Mouse (Mus musculus) olfactory bulb, adult 2 months (tissue): Measurements from ENCODE around the gene Glis2. TPM values are rescaled to one million over a fixed set of nuclear protein-coding genes. Genes with fewer than 3 reads are reported as not detected.

Experiments
- H3K27ac ChIP-seq: fragments of 200-500 bp; 2 replicates; pipeline ENCODE4 v1.5.1; 2012; ENCODE audit warnings: low read depth, low read length; ENCODE audit not compliant: insufficient read depth
- H3K4me1 ChIP-seq: fragments of 200-500 bp; 2 replicates; pipeline ENCODE4 v1.6.1; 2012; ENCODE audit warnings: low read length; ENCODE audit not compliant: control insufficient read depth, insufficient read depth
- H3K4me3 ChIP-seq: fragments of 200-500 bp; 2 replicates; pipeline ENCODE4 v1.5.1; 2012; ENCODE audit warnings: mild to moderate bottlenecking, low read depth, low read length, moderate library complexity; ENCODE audit not compliant: insufficient read depth
- CTCF ChIP-seq: fragments of 200-500 bp; IDR thresholded peaks from 2 replicates; pipeline ENCODE4 v1.5.1; 2012; ENCODE audit warnings: low read depth, mild to moderate bottlenecking, low read length, moderate library complexity; ENCODE audit not compliant: insufficient read depth
- POLR2A ChIP-seq: fragments of 200-500 bp; IDR thresholded peaks from 2 replicates; pipeline ENCODE4 v1.6.1; 2012; ENCODE audit warnings: mild to moderate bottlenecking, low read depth, low read length, moderate library complexity; ENCODE audit not compliant: insufficient read depth
- WGBS: fragments of 180-500 bp; shearing (Covaris S2); methylation state at CpG from one replicate; pipeline ENCODE4 v1.1.7; 2018; 5-methylcytosine and 5-hydroxymethylcytosine counted together
- polyA plus RNA-seq: library from polyadenylated mRNA; stranded (reverse); fragments of >200 nt; gene quantifications from 2 replicates; pipeline ENCODE4 v1.2.4, GENCODE M21; 2012; ENCODE audit warnings: low replicate concordance; ENCODE audit not compliant: missing spikeins, insufficient read depth, insufficient read length

Glis2 gene
- polyA plus RNA-seq, 1 experiment, result not detected

DNA sequence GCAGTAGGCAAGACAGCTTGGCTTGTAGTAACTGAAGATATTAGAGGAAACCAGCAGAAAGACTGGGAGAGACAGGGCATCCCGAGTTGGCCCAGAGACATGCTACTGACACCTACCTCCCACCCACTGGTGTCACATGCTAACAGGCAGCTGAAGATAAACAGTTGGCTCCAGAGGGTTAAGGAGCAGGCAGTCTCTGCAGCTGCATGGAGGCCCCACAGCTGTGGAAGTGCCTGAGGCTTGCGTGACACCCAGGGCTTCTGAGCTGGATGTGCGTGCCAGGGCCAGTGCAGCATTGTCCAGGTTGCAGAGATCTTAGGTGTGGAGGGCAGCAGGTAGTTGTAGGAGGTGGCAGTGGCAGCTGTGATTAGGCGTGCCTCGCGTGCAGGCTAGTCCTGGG, 32.6 kb downstream of the Glis2 start:
- TF ChIP-seq CTCF, result no peak
- Histone ChIP-seq H3K27ac (no peak overlapping the region), H3K4me1 (peaks cover 2% of the 10 kb centered on the region; the same call in 1 of the 2 replicates), H3K4me3 (no peak overlapping the region)
- 85% methylated on average over 6 of the region's 6 CpGs for WGBS

DNA sequence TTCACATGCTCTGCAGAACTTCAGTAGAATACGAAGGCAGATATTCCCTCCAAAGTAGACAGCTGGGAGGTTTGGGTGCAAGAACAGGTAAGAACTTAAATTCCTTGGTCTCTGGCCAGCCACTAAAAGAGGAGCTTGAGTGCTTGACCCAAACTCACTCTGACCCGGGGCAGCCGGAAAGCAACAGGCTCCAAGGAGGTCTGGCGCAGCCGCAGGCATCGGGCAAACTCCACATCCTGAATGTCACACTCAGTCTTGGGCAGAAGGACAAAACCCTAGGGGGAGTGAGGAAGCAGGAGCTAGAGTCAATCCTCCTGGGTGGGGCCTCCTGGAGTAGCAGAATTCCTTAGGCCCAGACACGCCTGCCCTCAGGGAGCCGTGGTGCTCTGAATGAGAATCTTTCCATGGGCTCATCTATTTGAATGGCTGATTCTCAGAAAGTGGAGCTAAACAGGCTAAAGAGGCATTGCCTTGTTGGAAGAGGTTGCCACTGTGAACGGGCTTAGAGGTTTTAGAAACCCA, 34.4 kb downstream of the Glis2 start:
- H3K4me1 ChIP-seq, result no peaks in the 10 kb centered on the region
- WGBS, result 98% methylated on average over 9 of the region's 9 CpGs
- no peak for TF ChIP-seq CTCF
- no peak for TF ChIP-seq POLR2A
- H3K27ac ChIP-seq, result no peak overlapping the region
- no peak overlapping the region for H3K4me3 ChIP-seq

DNA sequence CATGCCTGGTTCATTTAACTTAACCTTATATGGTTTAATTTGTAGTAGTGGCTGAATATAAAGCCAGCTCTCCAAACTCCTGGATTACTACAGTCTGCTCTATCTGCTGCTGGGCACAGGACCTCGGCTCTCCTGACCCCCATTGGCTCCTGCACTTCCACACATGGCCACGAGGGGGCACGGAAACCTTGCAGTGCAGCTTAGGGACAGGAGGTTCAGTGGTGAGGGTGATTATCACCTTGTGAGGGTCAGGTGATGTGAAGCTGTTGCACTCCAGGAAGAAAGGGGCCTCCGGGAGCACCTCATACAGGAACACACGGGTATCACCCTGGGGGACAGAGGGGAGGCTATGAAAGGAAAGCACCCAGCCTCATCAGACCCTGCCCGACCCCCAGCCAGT, 35.4 kb downstream of the Glis2 start:
- WGBS, result 23% methylated on average over 6 of the region's 6 CpGs
- peak; percentile 94 for TF ChIP-seq CTCF
- no peak for TF ChIP-seq POLR2A
- H3K4me3 ChIP-seq, result no peak overlapping the region
- H3K4me1 ChIP-seq, result no peaks in the 10 kb centered on the region
- no peak overlapping the region for H3K27ac ChIP-seq

DNA sequence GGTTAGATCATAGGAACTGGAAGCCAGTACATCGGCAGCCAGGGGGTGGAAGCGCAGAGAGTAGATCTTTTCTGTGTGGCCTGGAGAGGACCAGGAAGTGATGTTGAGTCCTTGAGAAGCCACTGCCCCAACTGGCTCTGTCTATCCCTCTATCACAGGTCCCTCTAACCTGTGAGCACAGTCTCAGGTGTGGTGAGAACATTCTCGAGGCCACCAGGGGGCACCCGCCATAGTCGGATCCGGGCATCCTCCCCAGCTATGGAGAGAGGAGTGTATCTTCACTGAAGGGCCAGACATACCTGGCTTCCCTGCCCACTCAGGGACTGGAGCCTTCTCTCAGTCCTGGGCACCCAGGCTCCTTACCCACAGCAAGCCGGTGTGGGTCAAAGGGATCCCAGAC, 37.5 kb downstream of the Glis2 start:
- Histone ChIP-seq H3K4me1 (no peaks in the 10 kb centered on the region), H3K27ac (no peak overlapping the region), H3K4me3 (no peak overlapping the region)
- WGBS, result 53% methylated on average over 7 of the region's 7 CpGs
- TF ChIP-seq CTCF (no peak), POLR2A (no peak)

DNA sequence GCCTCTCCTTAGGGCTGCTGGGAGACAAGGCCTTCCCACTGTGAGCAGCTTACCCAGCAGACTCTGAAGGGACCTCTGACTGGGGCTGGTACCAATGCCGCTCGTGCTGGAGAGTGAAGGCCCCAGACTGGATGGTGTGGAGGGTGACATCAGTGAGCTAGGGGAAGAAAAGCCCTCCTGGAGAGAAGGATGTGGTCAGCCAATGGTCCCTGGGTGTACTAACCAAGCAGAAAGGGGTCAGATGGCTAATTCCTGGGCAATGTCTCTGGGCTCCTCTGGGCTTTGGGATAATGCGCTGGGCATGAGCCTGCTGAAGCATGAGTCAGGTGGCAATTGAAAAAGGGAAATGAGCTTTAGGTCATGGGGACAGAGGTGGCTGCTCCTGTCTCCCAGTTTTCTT, 39.1 kb downstream of the Glis2 start:
- WGBS, result 95% methylated on average over 3 of the region's 3 CpGs
- H3K27ac ChIP-seq, result no peak overlapping the region
- TF ChIP-seq CTCF (no peak), POLR2A (no peak)
- H3K4me3 ChIP-seq, result no peak overlapping the region
- H3K4me1 ChIP-seq, result no peaks in the 10 kb centered on the region

DNA sequence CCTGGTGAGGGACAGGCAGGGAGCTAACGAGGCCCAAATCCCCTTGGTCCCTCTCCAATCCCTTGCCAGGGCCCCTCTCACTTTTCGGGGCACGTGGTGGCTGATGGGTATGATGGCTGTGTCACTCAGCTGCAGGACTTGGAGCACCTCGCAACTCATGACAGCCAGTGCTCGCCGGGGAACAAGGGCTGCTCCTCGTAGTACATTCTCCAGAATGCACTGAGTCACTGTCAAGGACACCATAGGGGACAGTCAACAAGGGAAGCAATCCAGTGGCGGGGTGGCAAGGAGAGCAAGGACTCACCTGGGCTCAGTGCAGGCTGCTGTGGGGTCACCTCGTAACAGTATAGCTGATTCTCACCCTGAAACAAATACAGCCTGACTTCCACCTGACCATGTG, 40.2 kb downstream of the Glis2 start:
- no peak overlapping the region for H3K27ac ChIP-seq
- H3K4me3 ChIP-seq, result no peak overlapping the region
- no peaks in the 10 kb centered on the region; the same call in 1 of the 2 replicates for H3K4me1 ChIP-seq
- 80% methylated on average over 9 of the region's 9 CpGs for WGBS
- no peak for TF ChIP-seq CTCF
- no peak for TF ChIP-seq POLR2A

DNA sequence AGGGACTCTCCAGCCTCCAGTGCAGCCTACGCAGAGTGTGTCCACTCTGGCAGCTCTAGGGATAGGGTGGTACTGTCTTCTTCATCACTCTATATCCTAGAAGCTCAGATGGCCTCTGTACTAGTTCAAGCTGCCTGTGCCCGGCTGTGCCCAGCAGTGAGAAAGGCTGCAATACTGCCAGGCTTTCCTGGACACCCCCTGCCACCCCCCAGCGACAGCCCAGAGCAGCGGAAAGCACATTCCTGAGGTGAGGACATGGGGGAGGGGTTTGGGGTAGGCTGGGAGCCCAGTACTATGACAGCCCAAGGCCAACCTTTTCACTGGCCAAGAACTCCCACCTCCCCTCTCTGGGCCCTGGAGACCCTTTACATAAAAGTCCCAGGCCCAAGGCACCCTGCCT, 41.2 kb downstream of the Glis2 start:
- WGBS, result 58% methylated on average over 4 of the region's 4 CpGs
- H3K4me1 ChIP-seq, result peaks cover 10% of the 10 kb centered on the region
- TF ChIP-seq CTCF, result no peak
- TF ChIP-seq POLR2A, result no peak
- no peak overlapping the region for H3K27ac ChIP-seq
- H3K4me3 ChIP-seq, result no peak overlapping the region

DNA sequence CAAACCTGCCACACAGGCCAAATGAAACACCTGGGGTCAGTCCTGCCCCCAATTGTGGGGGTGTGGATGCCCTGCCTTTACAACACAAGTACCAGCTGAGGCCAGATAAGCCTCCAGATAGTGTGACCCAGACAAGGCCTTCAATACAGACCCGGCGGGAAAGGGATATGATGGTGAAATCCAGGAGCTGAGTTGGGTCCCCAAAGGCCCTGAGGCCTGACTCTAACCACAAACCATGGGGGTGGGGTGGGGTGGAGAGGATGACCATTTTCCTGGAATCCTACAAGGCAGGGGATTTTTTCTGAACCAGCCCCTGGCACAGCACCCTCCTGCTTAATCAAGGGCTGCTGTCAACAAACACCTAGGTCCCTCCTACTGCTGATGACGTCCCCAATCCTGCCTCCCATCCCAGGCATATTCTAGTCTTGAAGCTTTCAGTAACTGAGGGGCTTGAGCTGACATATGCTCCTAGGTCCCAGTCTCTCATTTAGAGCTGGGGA, 44.4 kb downstream of the Glis2 start:
- TF ChIP-seq CTCF (no peak), POLR2A (no peak)
- WGBS, result 83% methylated on average over 3 of the region's 3 CpGs
- H3K27ac ChIP-seq, result no peak overlapping the region
- peaks cover 29% of the 10 kb centered on the region for H3K4me1 ChIP-seq
- H3K4me3 ChIP-seq, result no peak overlapping the region

DNA sequence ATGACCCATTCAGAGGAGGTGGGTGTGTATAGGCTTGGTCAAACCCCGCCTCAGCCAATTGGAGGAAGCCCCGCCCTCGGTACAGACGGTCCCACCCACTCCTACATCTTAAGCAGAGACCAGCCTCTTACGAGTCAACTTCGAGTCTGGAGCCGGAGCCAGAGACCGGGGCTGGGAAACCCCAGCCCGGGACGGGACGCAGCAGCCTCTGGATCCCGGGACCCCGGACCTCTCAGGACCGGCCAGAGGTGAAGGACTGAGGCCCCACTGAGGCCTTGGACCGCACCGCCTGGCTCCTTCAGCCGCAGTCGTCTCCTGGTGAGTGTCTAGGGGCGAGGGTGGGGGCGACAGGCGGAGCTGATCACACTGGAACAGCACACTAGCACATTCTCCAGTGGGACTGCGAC, 45.3 kb downstream of the Glis2 start, which contains the start of the genes Vasn and Dnaja3:
Gene Vasn, plus strand, starts transcription at position 111 of the 407 bp plus-strand sequence.
Gene Dnaja3, plus strand, starts transcription at position 159 of the 407 bp plus-strand sequence.
- peak within 1 kb of the TSS; percentile 47 for H3K4me3 ChIP-seq
- TF ChIP-seq CTCF (no peak), POLR2A (no peak)
- 12% methylated on average over 22 of the region's 22 CpGs for WGBS
- no peak within 1 kb of the TSS for H3K27ac ChIP-seq
- H3K4me1 ChIP-seq, result peaks cover 31% of the 10 kb centered on the region
